Mouse (Mus musculus): Measurements from ENCODE around the gene AI481877.

AI481877 gene

DNA sequence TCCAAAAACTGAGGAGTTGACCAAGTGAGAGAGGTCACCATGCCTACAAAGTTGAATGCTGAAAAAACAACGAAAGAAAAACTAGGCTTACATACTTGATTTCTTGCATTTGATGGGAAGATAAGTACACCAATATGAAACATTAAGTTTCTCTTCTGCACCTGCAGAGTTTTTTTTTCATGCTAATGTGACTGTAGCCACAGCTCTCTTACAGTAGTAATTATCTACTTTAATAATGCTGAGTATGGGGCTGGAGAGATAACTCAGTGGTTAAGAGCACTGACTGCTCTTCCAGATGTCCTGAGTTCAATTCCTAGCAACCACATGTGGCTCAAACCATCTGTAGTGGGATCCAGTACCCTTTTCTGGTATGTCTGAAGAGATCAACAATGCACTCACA is 13.7 kb downstream of the AI481877 start:
- DNase-seq (ENCODE audit: low spot score) = no peak

DNA sequence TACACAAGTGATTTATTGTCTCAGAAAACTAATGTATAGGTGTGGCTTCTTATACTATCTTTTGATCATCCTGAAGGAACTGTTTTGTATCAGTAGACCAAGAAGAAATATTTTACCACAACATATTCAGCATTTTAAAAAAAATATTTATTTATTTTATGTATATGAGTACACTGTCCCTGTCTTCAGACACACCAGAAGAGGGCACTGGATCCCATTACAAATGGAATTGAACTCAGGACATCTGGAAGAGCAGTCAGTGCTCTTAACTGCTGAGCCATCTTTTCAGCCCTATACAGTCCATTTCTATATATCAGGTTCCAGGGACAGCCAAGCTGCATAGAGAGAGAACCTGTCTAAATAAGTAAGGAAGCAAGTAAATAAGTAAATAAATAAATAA is 15.2 kb downstream of the AI481877 start:
- DNase-seq (ENCODE audit: low spot score) = no peak

DNA sequence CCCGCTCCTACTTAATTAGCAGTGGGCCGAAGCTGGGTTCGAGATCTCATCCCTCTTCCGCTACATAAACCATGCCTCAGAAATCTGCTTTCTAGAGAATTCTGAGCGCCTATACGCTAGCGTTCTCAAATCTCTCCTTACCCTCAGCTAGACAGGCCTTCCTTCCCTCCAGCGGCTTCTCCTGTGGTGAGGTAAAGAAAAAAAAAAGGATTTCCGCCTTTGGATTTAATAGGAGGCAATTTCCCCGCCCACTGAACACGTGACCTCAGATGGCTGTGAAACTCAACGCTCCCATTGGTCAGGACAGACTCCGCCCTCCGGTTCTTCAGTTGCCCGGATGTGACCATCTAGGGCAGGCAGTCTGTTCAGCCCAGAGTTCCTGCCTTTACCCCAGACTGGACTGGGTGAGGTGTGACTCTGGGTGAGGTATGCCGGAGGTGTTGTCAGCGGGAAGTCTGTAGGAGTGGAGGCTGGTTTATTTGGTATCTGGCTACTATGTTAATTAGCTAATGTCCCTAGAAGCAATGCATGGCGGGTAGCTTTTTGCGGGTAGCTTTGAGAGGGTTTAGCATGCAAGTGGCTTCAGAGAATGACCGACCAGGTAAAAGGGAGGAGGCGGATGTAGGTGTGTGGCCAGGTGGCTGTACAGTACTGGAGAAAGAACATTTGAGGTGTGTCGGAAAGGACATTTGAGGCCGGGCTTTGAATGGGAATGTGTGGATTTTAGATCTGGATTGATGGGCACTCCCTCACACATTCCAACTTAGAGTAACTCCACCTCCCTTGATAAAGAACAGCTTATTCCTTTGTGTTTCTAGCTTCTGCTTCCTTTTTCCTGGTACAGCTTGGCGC is 20.9 kb downstream of the AI481877 start:
- DNase-seq (ENCODE audit: low spot score) = no peak

GRCm38 (mm10) chr4:59108721-59109120 is 30.1 kb downstream of the AI481877 start:
- no peak for DNase-seq (ENCODE audit: low spot score)

DNA sequence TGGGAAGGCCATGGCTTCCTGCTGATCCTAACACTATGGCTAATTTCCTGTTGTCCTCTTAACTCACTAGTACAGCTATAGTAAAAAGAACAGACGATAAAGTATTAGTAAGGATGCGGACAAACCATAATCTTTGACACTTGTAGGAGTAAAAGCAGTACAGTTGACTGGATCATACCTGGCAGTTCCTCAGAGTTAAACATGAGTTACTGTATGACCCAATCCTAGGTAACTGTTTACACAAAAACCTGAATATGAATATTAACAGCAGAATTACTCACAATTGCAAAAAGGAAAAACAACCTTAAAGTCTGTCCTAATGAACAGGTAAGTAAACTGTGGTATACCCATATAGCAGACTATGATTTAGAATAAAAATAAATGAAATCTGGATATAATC is 30.9 kb downstream of the AI481877 start:
- DNase-seq (ENCODE audit: low spot score) = no peak

DNA sequence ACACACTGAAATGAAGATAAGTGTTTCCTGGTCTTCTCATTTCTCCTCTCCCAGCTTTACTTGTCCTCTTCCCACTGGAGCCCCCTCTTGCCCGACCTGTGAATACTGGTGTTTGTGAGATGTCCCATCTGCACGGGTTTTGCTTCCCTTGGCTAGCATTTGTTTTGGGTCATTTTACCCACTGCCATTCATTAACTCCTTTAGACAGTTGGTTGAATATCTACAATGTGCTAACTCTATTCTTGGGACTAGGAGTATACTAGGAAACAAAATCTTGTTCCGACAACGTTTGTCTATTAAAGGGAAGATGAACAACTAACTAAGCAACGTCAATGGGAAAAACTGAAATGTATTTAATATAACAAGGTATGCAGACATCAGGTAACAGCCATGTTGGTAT is 32.1 kb downstream of the AI481877 start:
- DNase-seq (ENCODE audit: low spot score) = no peak

GRCm38 (mm10) chr4:59104166-59104565 is 34.6 kb downstream of the AI481877 start:
- DNase-seq (ENCODE audit: low spot score) = no peak

DNA sequence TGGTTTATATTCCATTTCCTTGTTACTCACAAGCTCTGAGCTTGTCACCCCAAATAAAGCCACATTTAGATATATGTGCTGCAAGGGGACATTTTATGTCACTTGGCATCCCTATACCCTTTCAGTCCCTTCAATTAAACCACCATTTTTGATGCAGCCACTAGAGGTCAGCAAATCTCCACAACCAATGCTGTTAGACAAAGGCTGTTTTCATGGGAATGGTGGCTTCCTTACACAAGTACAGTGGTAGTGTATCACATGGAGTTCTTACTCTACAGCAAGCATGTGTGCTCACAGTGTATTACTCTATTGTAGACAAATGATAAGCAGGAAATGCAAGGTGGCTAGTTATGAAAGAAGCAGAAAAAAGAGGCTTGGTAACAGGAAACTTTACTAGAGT is 42.4 kb downstream of the AI481877 start:
- DNase-seq (ENCODE audit: low spot score) = peak; percentile 71

DNA sequence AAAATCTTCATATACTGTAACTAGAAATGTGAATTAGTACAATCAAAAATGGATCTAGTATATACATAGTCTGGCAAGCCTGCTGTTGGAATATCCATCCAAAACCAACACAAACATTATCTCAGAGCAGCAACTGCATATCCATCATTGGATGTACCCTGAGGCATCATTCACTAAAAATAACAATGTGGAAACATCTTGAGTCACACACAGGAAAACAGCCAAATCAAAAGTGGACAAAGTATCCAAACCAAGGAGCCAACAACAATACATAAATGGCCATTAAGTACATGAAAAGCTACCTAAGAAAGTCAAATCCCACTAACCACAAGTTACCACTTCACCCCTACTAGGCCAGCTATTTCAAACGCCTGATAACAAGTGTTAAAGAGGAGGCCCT is 49.4 kb downstream of the AI481877 start:
- DNase-seq (ENCODE audit: low spot score) = no peak

GRCm38 (mm10) chr4:59083430-59083829 is 55.4 kb downstream of the AI481877 start:
- no peak for DNase-seq (ENCODE audit: low spot score)

DNA sequence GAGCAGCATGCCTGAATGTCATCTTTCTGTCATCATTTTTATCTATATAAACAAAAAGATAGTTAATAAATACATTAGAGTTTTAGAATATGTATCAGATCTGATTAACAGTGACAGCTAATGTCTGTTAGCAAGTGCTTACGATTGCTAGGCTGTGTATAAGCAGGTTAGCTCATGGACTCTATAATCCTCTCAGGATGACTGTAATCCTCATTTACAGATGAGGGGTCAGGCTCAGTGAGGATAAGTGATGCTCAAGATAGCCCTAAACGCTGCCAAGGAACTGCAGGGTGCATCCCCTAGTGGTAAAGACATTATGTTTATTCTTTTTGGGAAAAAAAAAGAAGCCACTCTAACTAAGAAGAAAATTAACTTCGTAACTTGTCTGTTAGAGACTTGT is 69.5 kb downstream of the AI481877 start:
- DNase-seq (ENCODE audit: low spot score) = no peak

- no peak for DNase-seq (ENCODE audit: low spot score)
Observed at GRCm38 (mm10) chr4:59062526-59062925, 76.3 kb downstream of the AI481877 start.

GRCm38 (mm10) chr4:59057929-59058328 is 80.9 kb downstream of the AI481877 start:
- DNase-seq (ENCODE audit: low spot score) = no peak

DNA sequence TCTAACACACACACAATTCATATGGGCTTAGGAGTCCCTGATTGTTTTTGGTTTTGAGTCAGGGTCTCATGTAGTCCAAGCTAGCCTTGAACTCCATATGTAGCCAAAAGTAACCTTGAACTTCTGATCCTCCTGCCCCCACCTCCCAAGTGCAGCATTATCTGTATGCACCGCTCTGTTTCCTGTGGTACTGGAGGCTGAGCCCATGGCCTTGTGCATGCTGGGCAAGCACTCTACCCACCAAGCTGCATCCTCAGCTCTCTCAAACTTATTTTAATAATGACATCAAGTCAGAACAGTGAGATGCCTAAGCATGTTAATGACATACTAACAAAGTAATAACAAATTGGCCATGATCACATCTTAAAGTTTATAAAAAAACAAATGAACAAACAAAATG is 87.7 kb downstream of the AI481877 start:
- DNase-seq (ENCODE audit: low spot score) = no peak

DNA sequence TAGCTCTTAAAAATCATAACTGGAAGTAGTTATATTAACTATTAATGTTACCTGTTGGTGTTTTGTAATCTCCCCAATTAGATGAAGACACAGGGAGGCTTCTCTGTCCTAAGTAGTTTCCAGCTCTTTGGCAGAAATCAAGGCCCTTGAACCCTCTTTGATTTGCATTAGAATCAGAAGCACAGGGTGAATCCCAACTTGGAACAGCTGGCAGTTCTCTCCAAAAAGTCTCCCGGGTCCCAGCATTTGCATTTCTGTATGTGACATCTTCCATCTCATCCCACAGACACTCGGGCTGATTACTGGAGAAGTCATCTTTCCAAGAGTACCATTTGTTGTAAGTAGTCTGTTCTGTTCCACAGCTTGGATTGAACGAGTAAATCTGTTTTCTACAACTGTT is 91.6 kb downstream of the AI481877 start:
- DNase-seq (ENCODE audit: low spot score) = no peak

DNA sequence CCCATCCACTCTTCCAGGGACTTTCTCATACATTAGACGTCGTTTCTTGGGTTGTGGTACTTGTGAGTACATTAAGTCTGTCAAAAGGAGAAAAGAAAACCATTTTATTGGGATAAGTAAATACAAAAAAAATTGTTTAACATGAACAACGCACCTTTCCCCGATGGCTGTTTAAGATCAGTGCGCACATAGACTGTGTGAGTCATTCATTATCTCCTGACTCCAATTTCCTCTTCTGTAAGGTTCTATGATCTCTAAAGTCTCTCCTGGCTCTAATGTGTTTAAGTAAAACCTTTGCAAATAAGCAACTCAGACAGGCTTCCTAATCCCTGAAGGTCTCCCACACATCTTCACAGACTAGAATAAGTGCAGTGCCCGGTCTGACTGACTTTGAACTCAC is 94.9 kb downstream of the AI481877 start:
- no peak for DNase-seq (ENCODE audit: low spot score)

DNA sequence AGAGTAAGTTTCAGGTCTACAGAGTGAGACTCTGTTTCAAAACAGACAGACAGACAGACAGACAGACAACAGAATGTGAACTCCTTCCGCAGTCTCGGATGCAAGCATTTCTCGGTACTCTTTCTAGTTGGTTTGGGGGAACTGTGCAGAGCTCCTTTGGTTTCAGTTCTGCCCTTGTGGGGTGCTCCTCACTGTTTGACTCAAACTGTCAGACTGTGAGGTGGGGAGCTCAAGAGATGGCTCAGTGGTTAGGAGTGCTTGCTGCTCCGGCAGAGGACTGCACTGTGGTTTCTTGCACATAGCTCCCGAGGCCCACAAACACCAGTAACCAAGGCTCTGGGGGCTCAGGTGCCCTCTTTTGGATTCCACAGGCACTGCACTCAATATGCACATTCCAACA is 95.7 kb downstream of the AI481877 start:
- DNase-seq (ENCODE audit: low spot score) = no peak

- DNase-seq (ENCODE audit: low spot score) = no peak
Observed at GRCm38 (mm10) chr4:59040397-59041287, 98.1 kb downstream of the AI481877 start.

DNA sequence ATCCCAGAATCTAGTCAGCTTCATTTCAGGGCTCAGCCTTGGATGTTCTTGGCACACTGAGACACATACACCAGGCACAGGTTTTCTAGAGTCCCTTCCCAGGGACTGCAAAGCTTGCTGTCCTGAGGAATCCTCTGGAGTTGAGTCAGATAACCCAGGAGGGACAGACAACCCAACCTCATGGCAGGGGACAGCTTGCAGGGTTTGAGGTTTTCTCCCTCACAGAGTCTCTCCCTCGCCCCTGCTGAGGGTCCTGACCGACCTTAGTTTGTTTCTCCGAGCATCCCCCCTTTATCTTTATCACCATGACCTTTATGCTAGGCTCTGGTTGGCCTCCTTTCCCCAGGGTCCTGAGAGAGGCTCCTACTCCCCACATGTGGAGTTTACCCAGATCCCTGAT is 101.3 kb downstream of the AI481877 start:
- DNase-seq (ENCODE audit: low spot score) = no peak

DNA sequence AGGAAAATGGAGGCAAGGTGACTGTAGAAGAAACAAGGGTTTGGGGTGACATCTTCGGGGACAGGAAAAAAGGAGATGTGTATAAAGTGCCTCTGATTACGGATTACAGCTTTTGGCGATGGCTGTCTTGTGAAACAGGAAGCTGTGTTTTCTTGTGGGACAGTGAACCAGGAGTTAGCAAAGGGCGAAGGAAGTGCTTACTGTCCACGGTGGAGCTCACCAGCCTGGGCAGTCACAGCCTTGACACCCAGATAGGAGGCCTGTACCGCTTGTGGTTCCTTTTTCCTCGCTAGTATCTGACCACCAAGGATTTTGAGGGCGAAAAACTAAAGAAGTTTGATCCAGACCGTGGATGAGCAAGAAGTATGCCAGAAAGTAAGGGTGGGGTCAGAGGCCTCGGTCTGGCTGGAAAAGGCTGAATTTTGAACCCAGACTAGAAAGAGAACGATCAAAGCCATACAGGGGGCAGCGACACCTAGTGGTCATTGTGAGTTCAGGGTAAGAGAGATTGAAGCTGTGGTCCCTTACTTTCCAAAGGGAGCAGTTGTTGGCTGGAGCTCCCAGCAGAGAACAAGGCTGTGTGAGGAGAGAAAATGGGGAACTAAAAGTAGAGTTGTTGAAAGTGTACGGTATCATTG is 102.2 kb downstream of the AI481877 start:
- DNase-seq (ENCODE audit: low spot score) = peak; percentile 25

DNA sequence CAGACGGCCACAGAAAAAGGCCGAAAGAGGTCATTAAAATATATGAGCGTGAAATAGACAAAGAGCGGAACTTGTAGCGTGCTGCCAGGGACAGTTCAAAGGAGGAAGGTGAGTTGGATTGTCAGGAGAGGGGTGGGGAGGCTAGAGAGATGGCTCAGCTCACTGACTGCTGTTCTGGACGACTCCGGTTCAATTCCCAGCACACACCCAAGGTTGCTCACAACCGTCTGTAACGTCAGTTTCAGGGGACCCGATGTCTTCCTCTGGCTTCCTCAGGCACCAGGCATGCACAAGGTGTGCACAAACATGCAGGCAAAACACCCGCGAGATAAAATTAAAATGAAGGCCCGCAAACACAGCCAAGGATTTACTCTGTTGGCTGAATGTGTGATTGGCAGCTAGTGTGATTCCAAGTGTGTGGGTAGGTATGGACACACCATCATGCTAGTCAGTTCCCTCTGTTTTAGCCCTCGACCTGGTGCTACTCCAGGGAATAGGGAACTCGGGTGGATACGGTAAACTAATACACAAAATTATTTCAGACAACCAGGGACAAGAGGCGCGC is 102.9 kb downstream of the AI481877 start:
- no peak for DNase-seq (ENCODE audit: low spot score)
